10 mouse cellular contexts compared by ENCODE assay signal in genomic region chr15:99344961-99345360, GRCm38 (mm10). TPM values are rescaled to one million over a fixed set of nuclear protein-coding genes. Genes with fewer than 3 reads are reported as not detected.
DNase-seq lines count a peak whose midpoint lies in the region; ATAC-seq and TF ChIP-seq lines count a peak whose summit lies in the region.
"Had no signal": no experiment of that assay in that cellular context is flagged by ENCODE, and none has a peak within 500 bp of the region (broad histone marks: within the 10 kb centered on the region; RNA-seq: fewer than 3 reads in every experiment).

No protein-coding gene starts in this region.

- peak overlapping the region; percentile 5; the same call in 1 of the 2 replicates for H3K4me2 ChIP-seq in heart, embryonic 12.5 days
- no peak overlapping the region for H3K4me2 ChIP-seq in midbrain, embryonic 16.5 days (ENCODE audit: low read length)

- H3K9me3 ChIP-seq in heart, embryonic 12.5 days (replicated peaks): no peaks in the 10 kb centered on the region
- H3K9me3 ChIP-seq in megakaryocyte, embryonic 14.5 days: no peaks in the 10 kb centered on the region
- H3K9me3 ChIP-seq in midbrain, embryonic 16.5 days (replicated peaks; ENCODE audit: control insufficient read depth, low read length, poor library complexity, severe bottlenecking): no peaks in the 10 kb centered on the region

- H3K4me1 ChIP-seq in heart, embryonic 12.5 days (replicated peaks): peaks cover 73% of the 10 kb centered on the region
- peaks cover 88% of the 10 kb centered on the region for H3K4me1 ChIP-seq in megakaryocyte, embryonic 14.5 days
- H3K4me1 ChIP-seq in embryonic fibroblast, embryonic 13.5 days (ENCODE audit: control insufficient read depth, insufficient read depth, low read length): peaks cover 30% of the 10 kb centered on the region
- H3K4me1 ChIP-seq in midbrain, embryonic 16.5 days (ENCODE audit: control insufficient read depth, insufficient read depth, low read length): no peaks in the 10 kb centered on the region; the same call in 1 of the 2 replicates

- peak overlapping the region; percentile 89; the same call in 1 of the 2 replicates for H3K27ac ChIP-seq in heart, embryonic 12.5 days (ENCODE audit: poor library complexity, severe bottlenecking)
- peak overlapping the region; percentile 95 for H3K27ac ChIP-seq in embryonic fibroblast, embryonic 13.5 days (ENCODE audit: insufficient read depth, low read length)
- H3K27ac ChIP-seq in midbrain, embryonic 16.5 days (ENCODE audit: low read length): no peak overlapping the region

- H3K36me3 ChIP-seq in heart, embryonic 12.5 days: no peaks in the 10 kb centered on the region
- H3K36me3 ChIP-seq in megakaryocyte, embryonic 14.5 days (replicated peaks; ENCODE audit: low read length): peaks cover 5% of the 10 kb centered on the region
- H3K36me3 ChIP-seq in midbrain, embryonic 16.5 days (ENCODE audit: control insufficient read depth, insufficient read depth, low read length): no peaks in the 10 kb centered on the region

- no peak for DNase-seq in heart, postnatal 36 days
- DNase-seq: cerebellum, postnatal 10 days; right cerebral cortex, adult 18-20 months; thymus, postnatal 25 days had no signal

- 0 out of 2 replicates have a peak overlapping the region, but pooled peaks have one; percentile 31 for H3K9ac ChIP-seq in heart, embryonic 12.5 days
- no peak overlapping the region for H3K9ac ChIP-seq in midbrain, embryonic 16.5 days (ENCODE audit: low read depth, low read length)

- no peak for ATAC-seq in heart, embryonic 12.5 days (ENCODE audit: insufficient number of reproducible peaks, low FRiP score)
- ATAC-seq in megakaryocyte, adult 5-6 weeks (ENCODE audit: poor library complexity, severe bottlenecking): no peak
- ATAC-seq in midbrain, embryonic 16.5 days: no peak
- no peak for ATAC-seq in CD4-positive, CD25-positive, alpha-beta regulatory T cell, adult 4 months

- WGBS in heart, embryonic 12.5 days: 73% methylated on average over 4 of the region's 4 CpGs
- 88% methylated on average over 4 of the region's 4 CpGs for WGBS in midbrain, embryonic 16.5 days

- TF ChIP-seq POLR2A in embryonic fibroblast, embryonic 13.5 days (IDR thresholded peaks at IDR 0.05; ENCODE audit: low read depth, low read length): no peak

- H3K27me3 ChIP-seq in heart, embryonic 12.5 days (replicated peaks): no peaks in the 10 kb centered on the region
- peaks cover 8% of the 10 kb centered on the region for H3K27me3 ChIP-seq in megakaryocyte, embryonic 14.5 days (replicated peaks)
- no peaks in the 10 kb centered on the region for H3K27me3 ChIP-seq in midbrain, embryonic 16.5 days (ENCODE audit: control insufficient read depth, insufficient read depth, low read depth, low read length)

- no peak overlapping the region for H3K4me3 ChIP-seq in heart, embryonic 12.5 days
- peak overlapping the region; percentile 71 for H3K4me3 ChIP-seq in megakaryocyte, embryonic 14.5 days (replicated peaks)
- H3K4me3 ChIP-seq in embryonic fibroblast, embryonic 13.5 days (ENCODE audit: insufficient read depth, low read length): no peak overlapping the region
- no peak overlapping the region for H3K4me3 ChIP-seq in midbrain, embryonic 16.5 days (ENCODE audit: low read depth, low read length)

- intact Hi-C loops in heart, postnatal 36 days (cut with DNase I): no loop called here

- TF ChIP-seq CTCF in embryonic fibroblast, embryonic 13.5 days (IDR thresholded peaks at IDR 0.05; ENCODE audit: borderline replicate concordance, insufficient read depth, low read length): no peak

RNA-seq across cellular contexts. Expression of gene Fmnl3, which starts 25.3 kb away (rescaled TPM):
- 17.2 and 21.0 TPM in 2 replicates for polyA plus RNA-seq in heart, embryonic 12.5 days (2016; fragmentation: Nextera tagmentation; extraction: Ambion mirVana)
- total RNA-seq in heart, postnatal 36 days (2021): 10 to 100 TPM; 19.0 to 22.3 TPM
- polyA plus RNA-seq in megakaryocyte, embryonic 14.5 days (2012; ENCODE audit: insufficient read depth, low replicate concordance): 4.4 and 6.8 TPM in 2 replicates
- total RNA-seq in megakaryocyte, adult 5-6 weeks (2015): 7.9 and 10.1 TPM in 2 replicates
- total RNA-seq in megakaryocyte, adult 5-6 weeks (2017): 11.4 and 16.3 TPM in 2 replicates
- polyA plus RNA-seq in embryonic fibroblast, embryonic 13.5 days (2011; ENCODE audit: insufficient read length, low read depth, missing spikeins): 49.5 and 51.2 TPM in 2 replicates
- 7.9 and 8.0 TPM in 2 replicates for polyA plus RNA-seq in midbrain, embryonic 16.5 days (2015; fragmentation: Nextera tagmentation; extraction: Ambion mirVana)
- polyA plus RNA-seq in CD4-positive, CD25-positive, alpha-beta regulatory T cell, adult 4 months (2017; shearing (Covaris generic)): 10 to 100 TPM in 1 of 2 experiments, 1 to 10 TPM in 1; 7.7 to 16.0 TPM

RNA-seq across cellular contexts. Expression of gene Tmbim6, which starts 47.7 kb away (rescaled TPM):
- polyA plus RNA-seq in heart, embryonic 12.5 days (2016; fragmentation: Nextera tagmentation; extraction: Ambion mirVana): 251 and 253 TPM in 2 replicates
- total RNA-seq in heart, postnatal 36 days (2021): 100 to 1,000 TPM; 233 to 243 TPM
- 206 and 441 TPM in 2 replicates for polyA plus RNA-seq in megakaryocyte, embryonic 14.5 days (2012; ENCODE audit: insufficient read depth, low replicate concordance)
- total RNA-seq in megakaryocyte, adult 5-6 weeks (2015): 410 and 456 TPM in 2 replicates
- total RNA-seq in megakaryocyte, adult 5-6 weeks (2017): 187 and 196 TPM in 2 replicates
- polyA plus RNA-seq in embryonic fibroblast, embryonic 13.5 days (2011; ENCODE audit: insufficient read length, low read depth, missing spikeins): 419 and 479 TPM in 2 replicates
- polyA plus RNA-seq in midbrain, embryonic 16.5 days (2015; fragmentation: Nextera tagmentation; extraction: Ambion mirVana): 279 and 310 TPM in 2 replicates
- 1,000 to 10,000 TPM; 1,029 to 1,509 TPM for polyA plus RNA-seq in CD4-positive, CD25-positive, alpha-beta regulatory T cell, adult 4 months (2017; shearing (Covaris generic))

RNA-seq across cellular contexts. Expression of gene Fam186b, which starts 49.3 kb away (rescaled TPM):
- polyA plus RNA-seq in heart, embryonic 12.5 days (2016; fragmentation: Nextera tagmentation; extraction: Ambion mirVana): 0.27 and 0.31 TPM in 2 replicates
- not detected for total RNA-seq in heart, postnatal 36 days (2021)
- polyA plus RNA-seq in megakaryocyte, embryonic 14.5 days (2012; ENCODE audit: insufficient read depth, low replicate concordance): not detected in 2 replicates
- total RNA-seq in megakaryocyte, adult 5-6 weeks (2015): not detected in 2 replicates
- total RNA-seq in megakaryocyte, adult 5-6 weeks (2017): not detected in 2 replicates
- polyA plus RNA-seq in embryonic fibroblast, embryonic 13.5 days (2011; ENCODE audit: insufficient read length, low read depth, missing spikeins): not detected in 2 replicates
- 0.53 and 0.73 TPM in 2 replicates for polyA plus RNA-seq in midbrain, embryonic 16.5 days (2015; fragmentation: Nextera tagmentation; extraction: Ambion mirVana)
- under 1 TPM; 0.16 to 0.18 TPM for polyA plus RNA-seq in CD4-positive, CD25-positive, alpha-beta regulatory T cell, adult 4 months (2017; shearing (Covaris generic))

RNA-seq across cellular contexts. Expression of gene Prpf40b, which starts 50.1 kb away (rescaled TPM):
- 44.0 and 44.4 TPM in 2 replicates for polyA plus RNA-seq in heart, embryonic 12.5 days (2016; fragmentation: Nextera tagmentation; extraction: Ambion mirVana)
- total RNA-seq in heart, postnatal 36 days (2021): 10 to 100 TPM; 20.4 to 24.3 TPM
- polyA plus RNA-seq in megakaryocyte, embryonic 14.5 days (2012; ENCODE audit: insufficient read depth, low replicate concordance): 14.7 and 16.8 TPM in 2 replicates
- total RNA-seq in megakaryocyte, adult 5-6 weeks (2015): 0.27 and 0.89 TPM in 2 replicates
- 0.12 and 1.1 TPM in 2 replicates for total RNA-seq in megakaryocyte, adult 5-6 weeks (2017)
- 24.4 and 25.7 TPM in 2 replicates for polyA plus RNA-seq in embryonic fibroblast, embryonic 13.5 days (2011; ENCODE audit: insufficient read length, low read depth, missing spikeins)
- polyA plus RNA-seq in midbrain, embryonic 16.5 days (2015; fragmentation: Nextera tagmentation; extraction: Ambion mirVana): 122 and 130 TPM in 2 replicates
- 10 to 100 TPM in 1 of 2 experiments, 1 to 10 TPM in 1; 9.7 to 17.7 TPM for polyA plus RNA-seq in CD4-positive, CD25-positive, alpha-beta regulatory T cell, adult 4 months (2017; shearing (Covaris generic))
